Mouse (Mus musculus) embryonic facial prominence, embryonic 14.5 days (tissue): ENCODE data around the gene Fam24b. TPM values are rescaled to one million over a fixed set of nuclear protein-coding genes. Genes with fewer than 3 reads are reported as not detected.

Source experiments
- ATAC-seq: fragments of 200-750 bp; cut with Nextera tagmentation; 2 replicates; pipeline ENCODE4 v1.8.0; 2017; ENCODE audit warnings: low read depth, moderate number of reproducible peaks, moderate TSS enrichment
- DNase-seq: peaks from one replicate; pipeline ENCODE4 v3.0.0-alpha.2; 2015; ENCODE audit warnings: low spot score
- H3K27ac ChIP-seq: fragments of 300-500 bp; sonication (generic); replicated peaks from 2 replicates; pipeline ENCODE4 v1.5.1; 2014; ENCODE audit warnings: low read depth, mild to moderate bottlenecking, low read length, moderate library complexity
- H3K27me3 ChIP-seq: fragments of 300-500 bp; sonication (generic); replicated peaks from 2 replicates; pipeline ENCODE4 v1.6.1; 2014; ENCODE audit warnings: low read length; ENCODE audit not compliant: control insufficient read depth, insufficient read depth
- H3K36me3 ChIP-seq: fragments of 300-500 bp; sonication (generic); 2 replicates; pipeline ENCODE4 v1.6.1; 2014; ENCODE audit warnings: low read length, mixed read lengths; ENCODE audit not compliant: control insufficient read depth, insufficient read depth
- H3K4me1 ChIP-seq: fragments of 300-500 bp; sonication (generic); 2 replicates; pipeline ENCODE4 v1.6.1; 2014; ENCODE audit warnings: antibody characterized with exemption, low read length; ENCODE audit not compliant: control insufficient read depth, insufficient read depth
- H3K4me2 ChIP-seq: fragments of 300-500 bp; sonication (generic); 2 replicates; pipeline ENCODE4 v1.6.1; 2014; ENCODE audit warnings: low read depth, mild to moderate bottlenecking, low read length, moderate library complexity, mixed read lengths
- H3K4me3 ChIP-seq: fragments of 300-500 bp; sonication (generic); 2 replicates; pipeline ENCODE4 v1.5.1; 2014; ENCODE audit warnings: low read depth, mild to moderate bottlenecking, low read length
- H3K9ac ChIP-seq: fragments of 300-500 bp; sonication (generic); 2 replicates; pipeline ENCODE4 v1.6.1; 2014; ENCODE audit warnings: low read depth, mild to moderate bottlenecking, low read length, moderate library complexity, mixed read lengths
- H3K9me3 ChIP-seq: fragments of 300-500 bp; sonication (generic); 2 replicates; pipeline ENCODE4 v1.6.1; 2016; ENCODE audit warnings: low read length; ENCODE audit not compliant: control insufficient read depth
- WGBS: fragments of 180-500 bp; shearing (Covaris S2); extraction: QIAGEN DNeasy Blood & Tissue Kit; methylation state at CpG from one replicate; pipeline ENCODE4 v1.1.7; 2014; 5-methylcytosine and 5-hydroxymethylcytosine counted together
- polyA plus RNA-seq: library from polyadenylated mRNA; unstranded; fragments of >200 nt; fragmentation: Nextera tagmentation; extraction: Ambion mirVana; gene quantifications from 2 replicates; pipeline ENCODE4 v1.2.1, GENCODE M21; 2014

The Fam24b gene
- polyA plus RNA-seq, 1 experiment from 2014 or later: not detected

GRCm38 (mm10) chr7:131306733-131307132 lies 22.6 kb downstream of the Fam24b start:
- Histone ChIP-seq H3K27ac (no peak overlapping the region), H3K9ac (no peak overlapping the region), H3K27me3 (no peaks in the 10 kb centered on the region), H3K4me3 (no peak overlapping the region), H3K9me3 (no peaks in the 10 kb centered on the region), H3K36me3 (no peaks in the 10 kb centered on the region), H3K4me1 (no peaks in the 10 kb centered on the region), H3K4me2 (no peak overlapping the region)
- no peak for ATAC-seq
- DNase-seq: no peak
- 76% methylated on average over 5 of the region's 5 CpGs for WGBS

- DNase-seq (no peak), ATAC-seq (no peak)
- Histone ChIP-seq H3K4me2 (no peak overlapping the region), H3K4me1 (no peaks in the 10 kb centered on the region), H3K27ac (no peak overlapping the region), H3K9me3 (no peaks in the 10 kb centered on the region), H3K4me3 (no peak overlapping the region), H3K27me3 (no peaks in the 10 kb centered on the region), H3K36me3 (no peaks in the 10 kb centered on the region), H3K9ac (no peak overlapping the region)
- 72% methylated on average over 8 of the region's 8 CpGs for WGBS
Observed at GRCm38 (mm10) chr7:131303340-131303739, 26.0 kb downstream of the Fam24b start.

- H3K9me3 ChIP-seq: no peaks in the 10 kb centered on the region
- no peak overlapping the region for H3K4me2 ChIP-seq
- H3K27ac ChIP-seq: no peak overlapping the region
- no peaks in the 10 kb centered on the region for H3K4me1 ChIP-seq
- ATAC-seq (no peak), DNase-seq (no peak)
- 77% methylated on average over 8 of the region's 8 CpGs for WGBS
- H3K9ac ChIP-seq: no peak overlapping the region
- H3K36me3 ChIP-seq: no peaks in the 10 kb centered on the region
- H3K27me3 ChIP-seq: no peaks in the 10 kb centered on the region
- H3K4me3 ChIP-seq: no peak overlapping the region
Observed at GRCm38 (mm10) chr7:131297151-131297550, 32.2 kb downstream of the Fam24b start.

Other genes starting within 250 kb of the Fam24b start
- gene 4933402N03Rik, start 183.2 kb downstream of the Fam24b start, polyA plus RNA-seq: not detected in 2 replicates
- not detected in 2 replicates for gene 5430419D17Rik, start 155.1 kb downstream of the Fam24b start, polyA plus RNA-seq
- gene Cuzd1, start 7.2 kb downstream of the Fam24b start, polyA plus RNA-seq: 0.17 TPM in 1 of 2 replicates, not detected in the other
- gene Fam24a, start 4.3 kb upstream of the Fam24b start, polyA plus RNA-seq: 0.31 TPM in 1 of 2 replicates, not detected in the other
- 21.9 and 25.6 TPM in 2 replicates for gene 2310057M21Rik, start 33.2 kb upstream of the Fam24b start, polyA plus RNA-seq
- gene Pstk, start 41.6 kb upstream of the Fam24b start, polyA plus RNA-seq: 60.3 and 62.9 TPM in 2 replicates
- 15.3 and 16.5 TPM in 2 replicates for gene Ikzf5, start 81.0 kb upstream of the Fam24b start, polyA plus RNA-seq
- 91.3 and 109 TPM in 2 replicates for gene Acadsb, start 81.1 kb upstream of the Fam24b start, polyA plus RNA-seq
- 0.26 and 0.37 TPM in 2 replicates for gene Hmx3, start 213.4 kb upstream of the Fam24b start, polyA plus RNA-seq
- gene Hmx2, start 219.3 kb upstream of the Fam24b start, polyA plus RNA-seq: 0.17 and 0.39 TPM in 2 replicates
- 157 and 183 TPM in 2 replicates for gene Bub3, start 230.7 kb upstream of the Fam24b start, polyA plus RNA-seq